Mouse (Mus musculus) intestine, embryonic 15.5 days (tissue): ENCODE results near the gene Ptprq. TPM values are rescaled to one million over a fixed set of nuclear protein-coding genes. Genes with fewer than 3 reads are reported as not detected.

Source experiments
- ATAC-seq: fragments of 200-750 bp; cut with Nextera tagmentation; 2 replicates; pipeline ENCODE4 v1.8.0; 2017; ENCODE audit warnings: moderate TSS enrichment, moderate library complexity
- H3K27ac ChIP-seq: fragments of 300-500 bp; sonication (generic); 2 replicates; pipeline ENCODE4 v1.5.1; 2015; ENCODE audit warnings: mild to moderate bottlenecking, inconsistent platforms
- H3K27me3 ChIP-seq: fragments of 300-500 bp; sonication (generic); replicated peaks from 2 replicates; pipeline ENCODE4 v1.6.1; 2015; ENCODE audit warnings: inconsistent platforms
- H3K36me3 ChIP-seq: fragments of 300-500 bp; sonication (generic); 2 replicates; pipeline ENCODE4 v1.6.1; 2015; ENCODE audit warnings: inconsistent platforms
- H3K4me1 ChIP-seq: fragments of 300-500 bp; sonication (generic); replicated peaks from 2 replicates; pipeline ENCODE4 v1.6.1; 2015; ENCODE audit warnings: inconsistent platforms
- H3K4me2 ChIP-seq: fragments of 300-500 bp; sonication (generic); replicated peaks from 2 replicates; pipeline ENCODE4 v1.6.1; 2015; ENCODE audit warnings: mild to moderate bottlenecking, inconsistent platforms
- H3K4me3 ChIP-seq: fragments of 300-500 bp; sonication (generic); replicated peaks from 2 replicates; pipeline ENCODE4 v1.5.1; 2015; ENCODE audit warnings: inconsistent platforms
- H3K9ac ChIP-seq: fragments of 300-500 bp; sonication (generic); 2 replicates; pipeline ENCODE4 v1.6.1; 2015; ENCODE audit warnings: inconsistent platforms
- H3K9me3 ChIP-seq: fragments of 300-500 bp; sonication (generic); 2 replicates; pipeline ENCODE4 v1.6.1; 2016; ENCODE audit warnings: inconsistent platforms
- WGBS: fragments of 180-500 bp; shearing (Covaris S2); methylation state at CpG from one replicate; pipeline ENCODE4 v1.1.7; 2015; 5-methylcytosine and 5-hydroxymethylcytosine counted together
- polyA plus RNA-seq: library from polyadenylated mRNA; unstranded; fragments of >200 nt; fragmentation: Nextera tagmentation; extraction: Ambion mirVana; gene quantifications from 2 replicates; pipeline ENCODE4 v1.2.1, GENCODE M21; 2015

Gene Ptprq
- polyA plus RNA-seq, 1 experiment from 2014 or later: 0.05 TPM

GRCm38 (mm10) chr10:107615460-107615859 is 104.4 kb downstream of the Ptprq start:
- no peak for ATAC-seq
- H3K36me3 ChIP-seq: no peaks in the 10 kb centered on the region

GRCm38 (mm10) chr10:107601371-107601770 is 118.5 kb downstream of the Ptprq start:
- H3K9me3 ChIP-seq: no peaks in the 10 kb centered on the region
- ATAC-seq: no peak
- H3K9ac ChIP-seq: no peak overlapping the region
- no peaks in the 10 kb centered on the region for H3K4me1 ChIP-seq
- 84% methylated on average over 6 of the region's 6 CpGs for WGBS
- no peaks in the 10 kb centered on the region for H3K36me3 ChIP-seq
- no peak overlapping the region for H3K4me3 ChIP-seq
- H3K27me3 ChIP-seq: no peaks in the 10 kb centered on the region
- H3K4me2 ChIP-seq: no peak overlapping the region
- H3K27ac ChIP-seq: no peak overlapping the region

More at GRCm38 (mm10) chr10:107615460-107615859, 104.4 kb downstream of the Ptprq start:
- Histone ChIP-seq H3K4me2 (no peak overlapping the region), H3K27ac (no peak overlapping the region), H3K9ac (no peak overlapping the region), H3K4me1 (no peaks in the 10 kb centered on the region), H3K27me3 (no peaks in the 10 kb centered on the region), H3K9me3 (no peaks in the 10 kb centered on the region), H3K4me3 (no peak overlapping the region)
- WGBS: 84% methylated on average over 2 of the region's 2 CpGs

GRCm38 (mm10) chr10:107583360-107583759 is 136.5 kb downstream of the Ptprq start:
- Histone ChIP-seq H3K4me1 (no peaks in the 10 kb centered on the region), H3K9ac (no peak overlapping the region), H3K9me3 (no peaks in the 10 kb centered on the region), H3K27me3 (no peaks in the 10 kb centered on the region; the same call in 1 of the 2 replicates), H3K36me3 (no peaks in the 10 kb centered on the region), H3K4me2 (no peak overlapping the region), H3K27ac (no peak overlapping the region), H3K4me3 (no peak overlapping the region)
- ATAC-seq: no peak
- WGBS: 58% methylated on average over 5 of the region's 5 CpGs

GRCm38 (mm10) chr10:107569044-107569443 is 150.8 kb downstream of the Ptprq start:
- WGBS: 58% methylated on average over 3 of the region's 3 CpGs

GRCm38 (mm10) chr10:107568261-107568660 is 151.6 kb downstream of the Ptprq start:
- 84% methylated on average over 4 of the region's 4 CpGs for WGBS
- H3K36me3 ChIP-seq: no peaks in the 10 kb centered on the region
- no peaks in the 10 kb centered on the region for H3K4me1 ChIP-seq
- no peak overlapping the region for H3K4me2 ChIP-seq
- H3K27me3 ChIP-seq: no peaks in the 10 kb centered on the region
- H3K4me3 ChIP-seq: no peak overlapping the region
- no peak overlapping the region for H3K9ac ChIP-seq
- H3K27ac ChIP-seq: no peak overlapping the region
- ATAC-seq: no peak
- no peaks in the 10 kb centered on the region for H3K9me3 ChIP-seq

More at GRCm38 (mm10) chr10:107569044-107569443, 150.8 kb downstream of the Ptprq start:
- Histone ChIP-seq H3K4me1 (no peaks in the 10 kb centered on the region), H3K27me3 (no peaks in the 10 kb centered on the region), H3K4me2 (no peak overlapping the region), H3K27ac (no peak overlapping the region), H3K9ac (no peak overlapping the region), H3K36me3 (no peaks in the 10 kb centered on the region), H3K4me3 (no peak overlapping the region), H3K9me3 (no peaks in the 10 kb centered on the region)
- ATAC-seq: no peak

- H3K36me3 ChIP-seq: no peaks in the 10 kb centered on the region
- no peaks in the 10 kb centered on the region for H3K9me3 ChIP-seq
- no peak overlapping the region; the same call in 1 of the 2 replicates for H3K4me2 ChIP-seq
- ATAC-seq: no peak
- H3K4me1 ChIP-seq: no peaks in the 10 kb centered on the region
- 15% methylated on average over 13 of the region's 13 CpGs for WGBS
- no peak overlapping the region for H3K27ac ChIP-seq
- no peak overlapping the region for H3K4me3 ChIP-seq
- H3K27me3 ChIP-seq: no peaks in the 10 kb centered on the region
- H3K9ac ChIP-seq: no peak overlapping the region
These were observed 157.0 kb downstream of the Ptprq start for GRCm38 (mm10) chr10:107562875-107563274.

- H3K27ac ChIP-seq: no peak overlapping the region
- no peaks in the 10 kb centered on the region for H3K4me1 ChIP-seq
- H3K9me3 ChIP-seq: no peaks in the 10 kb centered on the region
- H3K36me3 ChIP-seq: no peaks in the 10 kb centered on the region
- no peak overlapping the region for H3K9ac ChIP-seq
- H3K4me2 ChIP-seq: no peak overlapping the region
- ATAC-seq: no peak
- H3K27me3 ChIP-seq: no peaks in the 10 kb centered on the region
- H3K4me3 ChIP-seq: no peak overlapping the region
These were observed 159.0 kb downstream of the Ptprq start for GRCm38 (mm10) chr10:107560881-107561280.

- Histone ChIP-seq H3K4me3 (no peak overlapping the region), H3K36me3 (no peaks in the 10 kb centered on the region), H3K27me3 (no peaks in the 10 kb centered on the region), H3K4me2 (no peak overlapping the region), H3K27ac (no peak overlapping the region), H3K9ac (no peak overlapping the region), H3K4me1 (no peaks in the 10 kb centered on the region), H3K9me3 (no peaks in the 10 kb centered on the region)
- ATAC-seq: no peak
- 29% methylated on average over 1 of the region's 1 CpGs for WGBS
These were observed 176.8 kb downstream of the Ptprq start for GRCm38 (mm10) chr10:107543026-107543425.

- Histone ChIP-seq H3K9ac (no peak overlapping the region), H3K27me3 (no peaks in the 10 kb centered on the region), H3K27ac (no peak overlapping the region), H3K4me2 (no peak overlapping the region), H3K36me3 (no peaks in the 10 kb centered on the region), H3K4me1 (no peaks in the 10 kb centered on the region), H3K4me3 (no peak overlapping the region), H3K9me3 (no peaks in the 10 kb centered on the region)
- WGBS: 76% methylated on average over 1 of the region's 1 CpGs
- ATAC-seq: no peak
These were observed 191.1 kb downstream of the Ptprq start for GRCm38 (mm10) chr10:107528758-107529157.

GRCm38 (mm10) chr10:107519216-107519615 is 200.6 kb downstream of the Ptprq start:
- no peaks in the 10 kb centered on the region for H3K36me3 ChIP-seq
- ATAC-seq: no peak
- H3K4me3 ChIP-seq: no peak overlapping the region
- no peak overlapping the region for H3K4me2 ChIP-seq
- no peak overlapping the region for H3K27ac ChIP-seq
- no peaks in the 10 kb centered on the region for H3K4me1 ChIP-seq
- no peaks in the 10 kb centered on the region for H3K27me3 ChIP-seq
- H3K9ac ChIP-seq: no peak overlapping the region
- H3K9me3 ChIP-seq: no peaks in the 10 kb centered on the region
- WGBS: 79% methylated on average over 5 of the region's 5 CpGs

GRCm38 (mm10) chr10:107516641-107517040 is 203.2 kb downstream of the Ptprq start:
- no peak for ATAC-seq
- no peak overlapping the region for H3K9ac ChIP-seq
- H3K27me3 ChIP-seq: no peaks in the 10 kb centered on the region
- no peaks in the 10 kb centered on the region for H3K9me3 ChIP-seq
- WGBS: 66% methylated on average over 7 of the region's 7 CpGs
- no peak overlapping the region for H3K4me3 ChIP-seq
- H3K36me3 ChIP-seq: no peaks in the 10 kb centered on the region
- H3K27ac ChIP-seq: no peak overlapping the region
- no peak overlapping the region for H3K4me2 ChIP-seq
- H3K4me1 ChIP-seq: no peaks in the 10 kb centered on the region

GRCm38 (mm10) chr10:107514735-107515134 is 205.1 kb downstream of the Ptprq start:
- Histone ChIP-seq H3K4me1 (no peaks in the 10 kb centered on the region), H3K4me3 (no peak overlapping the region), H3K27ac (no peak overlapping the region), H3K36me3 (no peaks in the 10 kb centered on the region), H3K27me3 (no peaks in the 10 kb centered on the region), H3K9ac (no peak overlapping the region), H3K9me3 (no peaks in the 10 kb centered on the region), H3K4me2 (no peak overlapping the region)
- WGBS: 81% methylated on average over 7 of the region's 7 CpGs
- ATAC-seq: no peak

- Histone ChIP-seq H3K27me3 (no peaks in the 10 kb centered on the region), H3K4me1 (no peaks in the 10 kb centered on the region), H3K9ac (no peak overlapping the region), H3K9me3 (no peaks in the 10 kb centered on the region), H3K4me3 (no peak overlapping the region), H3K36me3 (no peaks in the 10 kb centered on the region), H3K4me2 (no peak overlapping the region), H3K27ac (no peak overlapping the region)
- 87% methylated on average over 2 of the region's 2 CpGs for WGBS
- ATAC-seq: no peak
These were observed 213.5 kb downstream of the Ptprq start for GRCm38 (mm10) chr10:107506397-107506796.
